Mouse (Mus musculus): Measurements from ENCODE around the gene Ift43. TPM values are rescaled to one million over a fixed set of nuclear protein-coding genes. Genes with fewer than 3 reads are reported as not detected.

Gene Ift43
- polyA plus RNA-seq, 1 experiment from 2014 or later, result 81.3 TPM

- H3K4me1 ChIP-seq, result peaks cover 42% of the 10 kb centered on the region
- WGBS, result 81% methylated on average over 11 of the region's 11 CpGs
- H3K36me3 ChIP-seq, result peaks cover 4% of the 10 kb centered on the region; the same call in 1 of the 2 replicates
- no peak overlapping the region for H3K27ac ChIP-seq
- H3K27me3 ChIP-seq, result no peaks in the 10 kb centered on the region
- no peaks in the 10 kb centered on the region for H3K9me3 ChIP-seq
- H3K4me3 ChIP-seq, result no peak overlapping the region
- ATAC-seq (ENCODE audit: low FRiP score, low read depth), result peak; percentile 32; the same call in 1 of the 2 replicates
- no peak overlapping the region for H3K4me2 ChIP-seq (replicated peaks)
- no peak overlapping the region for H3K9ac ChIP-seq
Measured at GRCm38 (mm10) chr12:86104297-86104696, 22.0 kb downstream of the Ift43 start.

DNA sequence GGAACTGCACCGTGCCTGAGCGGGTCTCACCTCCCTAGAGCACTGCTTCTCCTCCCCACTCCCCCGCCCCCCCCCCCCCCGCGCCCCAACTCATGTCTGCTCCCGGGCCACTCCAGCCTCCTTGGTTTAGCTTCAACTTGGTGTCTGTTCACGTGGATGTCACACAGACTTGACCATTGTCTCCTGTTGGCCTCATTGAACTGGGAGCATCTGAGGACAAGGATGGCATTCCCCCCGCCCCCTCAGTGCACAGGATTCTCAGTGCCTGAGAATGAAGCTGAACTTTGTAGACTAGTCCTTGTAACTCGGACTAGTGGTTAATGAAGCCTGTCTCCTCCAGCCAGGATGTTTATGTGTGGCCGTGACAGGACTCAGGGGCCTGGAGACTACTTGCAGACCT lies 23.2 kb downstream of the Ift43 start:
- Histone ChIP-seq H3K4me2 (replicated peaks) (no peak overlapping the region), H3K4me3 (no peak overlapping the region), H3K9ac (no peak overlapping the region), H3K4me1 (peaks cover 39% of the 10 kb centered on the region), H3K27ac (no peak overlapping the region), H3K27me3 (no peaks in the 10 kb centered on the region), H3K36me3 (peaks cover 4% of the 10 kb centered on the region; the same call in 1 of the 2 replicates), H3K9me3 (no peaks in the 10 kb centered on the region)
- ATAC-seq (ENCODE audit: low FRiP score, low read depth), result no peak
- 79% methylated on average over 10 of the region's 10 CpGs for WGBS

DNA sequence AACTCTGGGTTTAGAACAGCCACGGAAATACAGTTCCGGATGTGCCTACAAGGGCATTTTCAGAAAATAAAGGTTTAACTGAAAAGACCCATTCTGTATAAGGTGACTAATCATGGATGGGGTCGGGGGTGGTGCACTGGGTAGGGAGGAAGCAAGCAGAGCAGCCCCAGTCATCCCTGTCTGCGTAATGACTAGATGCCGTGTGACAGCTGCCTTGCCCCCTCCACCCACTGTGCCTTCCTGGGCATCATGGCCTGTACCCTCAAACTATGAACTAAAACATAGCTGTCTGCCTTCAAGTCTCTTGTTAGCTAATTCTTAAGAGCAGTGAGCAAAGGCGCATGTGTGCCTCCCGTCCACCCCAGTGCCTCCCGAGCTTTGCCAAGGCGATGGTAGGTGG lies 23.7 kb downstream of the Ift43 start:
- Histone ChIP-seq H3K27me3 (no peaks in the 10 kb centered on the region), H3K27ac (no peak overlapping the region), H3K4me3 (no peak overlapping the region), H3K9ac (no peak overlapping the region), H3K4me2 (replicated peaks) (no peak overlapping the region), H3K4me1 (peaks cover 34% of the 10 kb centered on the region), H3K9me3 (no peaks in the 10 kb centered on the region), H3K36me3 (peaks cover 4% of the 10 kb centered on the region; the same call in 1 of the 2 replicates)
- no peak for ATAC-seq (ENCODE audit: low FRiP score, low read depth)
- WGBS, result 88% methylated on average over 9 of the region's 9 CpGs

DNA sequence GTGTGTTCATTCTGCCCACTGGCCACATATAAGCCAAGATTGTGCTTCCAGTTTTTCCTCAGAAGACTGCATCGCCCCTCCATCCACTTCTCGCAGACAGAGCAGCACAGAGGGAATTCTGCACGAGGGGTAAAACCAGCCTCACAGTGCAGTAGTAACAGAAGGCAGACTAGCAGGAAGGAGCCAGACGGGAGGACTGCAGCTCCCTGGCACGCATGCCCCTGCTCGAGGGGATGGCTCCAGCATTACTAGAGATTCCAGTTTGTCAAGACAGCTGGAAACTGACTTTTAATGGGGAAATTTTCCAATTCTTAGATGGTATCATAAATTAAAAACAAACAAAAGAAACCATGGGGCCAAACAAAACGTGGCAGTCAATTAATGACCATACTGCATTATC lies 25.3 kb downstream of the Ift43 start:
- Histone ChIP-seq H3K4me1 (peaks cover 18% of the 10 kb centered on the region), H3K27me3 (no peaks in the 10 kb centered on the region), H3K9me3 (no peaks in the 10 kb centered on the region), H3K4me3 (no peak overlapping the region), H3K27ac (no peak overlapping the region), H3K4me2 (replicated peaks) (no peak overlapping the region), H3K36me3 (peaks cover 11% of the 10 kb centered on the region; the same call in 1 of the 2 replicates), H3K9ac (no peak overlapping the region)
- ATAC-seq (ENCODE audit: low FRiP score, low read depth), result no peak
- 69% methylated on average over 7 of the region's 7 CpGs for WGBS

GRCm38 (mm10) chr12:86109531-86109930 lies 27.2 kb downstream of the Ift43 start:
- 81% methylated on average over 4 of the region's 4 CpGs for WGBS
- no peaks in the 10 kb centered on the region for H3K27me3 ChIP-seq
- H3K36me3 ChIP-seq, result peaks cover 14% of the 10 kb centered on the region
- H3K4me1 ChIP-seq, result peaks cover under 1% of the 10 kb centered on the region
- H3K9me3 ChIP-seq, result no peaks in the 10 kb centered on the region
- no peak overlapping the region for H3K27ac ChIP-seq
- no peak overlapping the region for H3K4me3 ChIP-seq
- H3K9ac ChIP-seq, result no peak overlapping the region
- no peak overlapping the region for H3K4me2 ChIP-seq (replicated peaks)
- no peak for ATAC-seq (ENCODE audit: low FRiP score, low read depth)

DNA sequence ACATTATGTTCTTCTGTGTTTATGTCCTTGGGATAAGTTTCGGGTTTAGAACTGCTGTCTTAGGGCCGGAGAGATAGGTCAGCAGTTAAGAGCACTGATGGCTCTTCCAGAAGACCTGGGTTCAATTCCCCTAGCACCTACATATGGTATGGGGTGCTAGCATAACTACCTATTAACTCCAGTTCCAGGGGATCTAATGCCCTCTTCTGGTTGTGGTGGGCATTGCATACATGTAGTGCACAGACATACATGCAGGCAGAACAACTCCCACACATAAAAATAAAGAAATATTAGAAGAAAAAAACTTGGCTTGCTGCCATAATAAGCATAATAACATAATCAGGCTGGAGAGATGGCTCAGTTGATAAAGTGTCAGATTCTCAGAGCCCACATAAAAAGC lies 28.3 kb downstream of the Ift43 start:
- H3K9ac ChIP-seq, result no peak overlapping the region
- no peak overlapping the region for H3K4me2 ChIP-seq (replicated peaks)
- WGBS, result 95% methylated on average over 2 of the region's 2 CpGs
- no peak overlapping the region for H3K4me3 ChIP-seq
- no peaks in the 10 kb centered on the region for H3K9me3 ChIP-seq
- ATAC-seq (ENCODE audit: low FRiP score, low read depth), result no peak
- peaks cover 14% of the 10 kb centered on the region for H3K36me3 ChIP-seq
- no peaks in the 10 kb centered on the region for H3K27me3 ChIP-seq
- H3K27ac ChIP-seq, result no peak overlapping the region
- H3K4me1 ChIP-seq, result no peaks in the 10 kb centered on the region

DNA sequence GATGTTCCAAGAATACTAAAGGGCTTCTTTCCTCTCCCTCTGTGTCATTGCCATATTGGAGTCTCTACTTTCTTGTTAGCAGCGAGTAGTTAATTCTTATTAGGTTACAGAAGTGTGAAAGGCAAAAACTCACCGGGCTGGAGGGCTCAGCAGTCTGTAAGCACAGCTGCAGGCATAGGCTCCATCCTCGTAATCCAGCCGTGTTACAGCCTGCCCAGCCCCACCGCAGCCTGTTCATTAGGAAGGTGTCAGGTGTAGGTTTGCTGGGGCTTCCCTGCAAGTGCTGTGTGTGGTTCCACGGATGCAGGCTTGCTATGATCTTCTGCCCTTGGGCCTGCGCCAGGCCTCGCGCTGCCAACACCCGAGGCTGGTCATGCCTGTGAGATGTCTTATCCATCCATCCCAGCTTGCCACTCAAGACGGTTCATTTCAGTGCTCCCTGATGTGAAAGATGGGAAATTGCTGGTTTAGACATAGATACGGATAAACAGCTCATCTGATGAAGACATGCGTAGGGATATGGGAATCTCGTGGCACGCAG lies 34.0 kb downstream of the Ift43 start:
- Histone ChIP-seq H3K9ac (no peak overlapping the region), H3K27ac (no peak overlapping the region), H3K36me3 (peaks cover 13% of the 10 kb centered on the region; the same call in 1 of the 2 replicates), H3K27me3 (no peaks in the 10 kb centered on the region), H3K9me3 (no peaks in the 10 kb centered on the region), H3K4me1 (no peaks in the 10 kb centered on the region), H3K4me2 (replicated peaks) (no peak overlapping the region), H3K4me3 (no peak overlapping the region)
- WGBS, result 72% methylated on average over 15 of the region's 15 CpGs
- no peak for ATAC-seq (ENCODE audit: low FRiP score, low read depth)

- WGBS, result 71% methylated on average over 6 of the region's 6 CpGs
Measured at GRCm38 (mm10) chr12:86124016-86124415, 41.7 kb downstream of the Ift43 start.

DNA sequence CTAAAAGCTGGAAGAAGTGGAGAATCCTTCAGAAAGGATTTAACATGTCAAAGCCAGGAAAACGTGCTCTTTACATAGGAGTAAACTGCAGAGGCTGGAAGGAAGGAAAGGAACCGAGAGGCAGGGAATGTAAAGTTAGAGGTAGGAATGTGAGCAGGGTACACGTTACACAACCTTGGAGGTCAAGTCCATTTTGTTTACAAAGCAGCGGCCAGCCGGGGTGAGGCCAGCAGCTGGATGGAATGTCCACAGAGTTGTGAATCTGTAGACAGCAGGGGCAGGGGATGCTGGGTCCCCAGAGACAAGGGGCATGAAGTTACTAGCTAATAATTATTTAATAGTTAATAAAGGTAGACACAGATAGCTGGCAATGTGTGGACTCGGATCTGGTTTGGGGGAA lies 45.8 kb downstream of the Ift43 start:
- H3K36me3 ChIP-seq, result no peaks in the 10 kb centered on the region
- H3K27ac ChIP-seq, result no peak overlapping the region
- 76% methylated on average over 6 of the region's 6 CpGs for WGBS
- no peak overlapping the region for H3K4me2 ChIP-seq (replicated peaks)
- ATAC-seq (ENCODE audit: low FRiP score, low read depth), result no peak
- no peaks in the 10 kb centered on the region for H3K9me3 ChIP-seq
- peaks cover 17% of the 10 kb centered on the region for H3K4me1 ChIP-seq
- H3K9ac ChIP-seq, result no peak overlapping the region
- no peak overlapping the region for H3K4me3 ChIP-seq
- no peaks in the 10 kb centered on the region; the same call in 1 of the 2 replicates for H3K27me3 ChIP-seq

More at GRCm38 (mm10) chr12:86124016-86124415, 41.7 kb downstream of the Ift43 start:
- Histone ChIP-seq H3K27ac (no peak overlapping the region; the same call in 1 of the 2 replicates), H3K9me3 (no peaks in the 10 kb centered on the region), H3K4me1 (0 out of 2 replicates have a peak, but pooled peaks cover under 1% of the 10 kb centered on the region), H3K9ac (no peak overlapping the region), H3K4me2 (replicated peaks) (no peak overlapping the region), H3K36me3 (0 out of 2 replicates have a peak, but pooled peaks cover 5% of the 10 kb centered on the region), H3K27me3 (no peaks in the 10 kb centered on the region), H3K4me3 (no peak overlapping the region)
- no peak for ATAC-seq (ENCODE audit: low FRiP score, low read depth)

DNA sequence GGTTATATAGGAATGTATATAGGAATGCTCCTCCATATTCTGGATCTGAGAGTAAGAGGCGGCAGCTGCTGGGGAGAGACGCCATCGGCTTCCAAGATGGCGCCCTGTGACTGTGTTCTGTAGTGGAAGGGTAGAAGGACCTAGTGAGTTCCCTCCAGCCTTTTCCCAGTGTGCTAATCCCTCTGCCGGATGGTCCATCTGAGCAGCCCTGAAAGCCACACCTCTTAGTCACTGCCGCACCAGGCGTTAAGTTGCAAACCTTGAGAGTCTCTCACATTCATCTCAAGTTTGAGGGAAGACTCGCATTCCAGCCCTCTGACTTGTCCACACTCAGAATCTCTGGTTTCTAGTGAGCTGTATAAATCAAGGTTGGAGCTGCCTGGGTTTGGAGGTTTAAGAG lies 46.7 kb downstream of the Ift43 start:
- Histone ChIP-seq H3K9me3 (no peaks in the 10 kb centered on the region), H3K9ac (no peak overlapping the region), H3K4me3 (no peak overlapping the region), H3K27me3 (no peaks in the 10 kb centered on the region; the same call in 1 of the 2 replicates), H3K4me1 (peaks cover 17% of the 10 kb centered on the region), H3K4me2 (replicated peaks) (no peak overlapping the region), H3K27ac (no peak overlapping the region), H3K36me3 (no peaks in the 10 kb centered on the region)
- ATAC-seq (ENCODE audit: low FRiP score, low read depth), result no peak
- 86% methylated on average over 8 of the region's 8 CpGs for WGBS

- ATAC-seq (ENCODE audit: low FRiP score, low read depth), result no peak
- H3K9ac ChIP-seq, result no peak overlapping the region
- H3K4me2 ChIP-seq (replicated peaks), result no peak overlapping the region
- WGBS, result 44% methylated on average over 10 of the region's 10 CpGs
- no peaks in the 10 kb centered on the region for H3K36me3 ChIP-seq
- peaks cover 17% of the 10 kb centered on the region for H3K4me1 ChIP-seq
- H3K9me3 ChIP-seq, result no peaks in the 10 kb centered on the region
- H3K4me3 ChIP-seq, result no peak overlapping the region
- no peak overlapping the region for H3K27ac ChIP-seq
- H3K27me3 ChIP-seq, result no peaks in the 10 kb centered on the region; the same call in 1 of the 2 replicates
Measured at GRCm38 (mm10) chr12:86129696-86130095, 47.4 kb downstream of the Ift43 start.

- Histone ChIP-seq H3K9me3 (no peaks in the 10 kb centered on the region), H3K27me3 (no peaks in the 10 kb centered on the region; the same call in 1 of the 2 replicates), H3K4me3 (no peak overlapping the region), H3K4me2 (replicated peaks) (no peak overlapping the region), H3K36me3 (no peaks in the 10 kb centered on the region), H3K4me1 (peaks cover 29% of the 10 kb centered on the region), H3K27ac (no peak overlapping the region), H3K9ac (no peak overlapping the region)
- WGBS, result 36% methylated on average over 2 of the region's 2 CpGs
- no peak for ATAC-seq (ENCODE audit: low FRiP score, low read depth)
Measured at GRCm38 (mm10) chr12:86132799-86133198, 50.5 kb downstream of the Ift43 start.

GRCm38 (mm10) chr12:86135691-86136090 lies 53.4 kb downstream of the Ift43 start:
- Histone ChIP-seq H3K27me3 (no peaks in the 10 kb centered on the region; the same call in 1 of the 2 replicates), H3K4me2 (replicated peaks) (no peak overlapping the region), H3K27ac (no peak overlapping the region), H3K9ac (no peak overlapping the region), H3K36me3 (peaks cover 10% of the 10 kb centered on the region), H3K4me3 (no peak overlapping the region), H3K9me3 (no peaks in the 10 kb centered on the region), H3K4me1 (peaks cover 11% of the 10 kb centered on the region)
- ATAC-seq (ENCODE audit: low FRiP score, low read depth), result no peak
- WGBS, result 53% methylated on average over 4 of the region's 4 CpGs
